7 mouse cellular contexts compared by ENCODE assay signal in the genomic region with DNA sequence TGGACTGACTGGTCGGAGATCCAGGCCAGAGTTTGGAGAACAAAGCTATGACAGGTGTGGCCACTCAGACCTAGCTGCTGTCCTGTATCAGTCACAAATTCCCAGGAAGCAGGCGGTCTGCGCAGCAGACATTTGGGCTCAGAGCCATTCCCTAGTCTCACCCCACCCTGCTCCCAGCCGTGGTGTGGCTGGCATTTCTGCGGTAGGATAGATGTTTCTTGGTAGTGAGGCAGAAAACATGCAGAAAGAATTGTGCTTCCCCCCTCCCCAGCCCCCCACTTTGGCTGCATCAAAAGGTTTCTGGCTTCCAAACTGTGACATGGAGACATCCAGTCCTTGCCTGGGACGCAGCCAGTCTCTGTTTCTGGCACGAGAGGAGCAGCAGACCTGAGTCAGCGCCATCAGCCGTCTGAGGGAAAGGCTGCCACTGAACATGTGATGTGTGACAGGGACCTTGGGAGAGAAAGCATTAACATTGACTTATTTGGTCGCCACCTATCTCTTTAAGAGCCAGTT.
A peak's percentile ranks its signal among the peaks of the same experiment; 100 is the strongest.
DNase-seq lines count a peak whose midpoint lies in the region.

No protein-coding gene starts in this region.

- DNase-seq in right cerebral cortex, adult 18-20 months, result peak; percentile 19
- DNase-seq in right cerebral cortex, postnatal 36 days (ENCODE audit: low spot score in 2 of 2), result no peak
- DNase-seq in cerebellum, adult 11 months, result peak; percentile 66
- peak; percentile 63 for DNase-seq in gastrocnemius, postnatal 25 days
- peak; percentile 37 to 54 for DNase-seq in layer of hippocampus, adult 8-10 months (ENCODE audit: low spot score in 2 of 2)
- no peak for DNase-seq in testis, postnatal 10 days (ENCODE audit: low spot score)
- DNase-seq in frontal cortex, postnatal 14 days (ENCODE audit: low spot score in 2 of 2), result no peak

Comparison
In these comparisons a context has a peak if more than half of its experiments do, and no peak if none do; other contexts are left out.
1. DNase-seq: peak in right cerebral cortex, adult 18-20 months (single experiment), cerebellum, adult 11 months (single experiment), gastrocnemius, postnatal 25 days (single experiment) and layer of hippocampus, adult 8-10 months (2 of 2); none in right cerebral cortex, postnatal 36 days (0 of 2), testis, postnatal 10 days (single experiment) and frontal cortex, postnatal 14 days (0 of 2).